Mouse (Mus musculus): ENCODE results near the gene Kcmf1. TPM values are rescaled to one million over a fixed set of nuclear protein-coding genes. Genes with fewer than 3 reads are reported as not detected.

Gene Kcmf1
- polyA plus RNA-seq, 1 experiment, result 254 TPM

DNA sequence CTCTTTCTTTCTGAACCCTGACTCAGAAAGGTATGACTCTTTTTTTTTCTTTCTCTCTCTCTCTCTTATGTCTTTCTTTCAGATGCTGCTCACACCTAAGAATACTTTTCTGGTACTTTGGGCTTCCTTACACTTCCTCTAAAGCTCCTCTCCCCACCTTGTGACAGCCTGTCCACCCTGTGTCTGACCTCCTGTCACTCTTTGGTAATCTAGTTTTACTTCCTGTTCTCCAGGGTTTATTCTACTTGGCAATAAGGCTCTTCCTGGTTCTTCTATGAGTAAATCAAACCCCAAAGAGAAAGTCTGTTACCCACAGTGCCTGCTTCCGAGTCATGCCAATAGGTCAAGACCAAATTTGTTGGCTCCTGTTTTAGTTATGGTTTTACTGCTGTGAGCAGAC lies 33.2 kb upstream of the Kcmf1 start:
- WGBS, result 63% methylated on average over 1 of the region's 1 CpGs
- H3K27ac ChIP-seq (ENCODE audit: insufficient read depth, low read depth, low read length), result peak overlapping the region; percentile 47; the same call in 1 of the 2 replicates
- H3K36me3 ChIP-seq (ENCODE audit: control insufficient read depth, insufficient read depth, low read length), result no peaks in the 10 kb centered on the region
- no peak overlapping the region for H3K4me3 ChIP-seq (ENCODE audit: low read depth, low read length)
- peaks cover 21% of the 10 kb centered on the region; the same call in 1 of the 2 replicates for H3K4me1 ChIP-seq (ENCODE audit: control insufficient read depth, insufficient read depth, insufficient read length, low read length)
- TF ChIP-seq POLR2A (IDR thresholded peaks at IDR 0.05; ENCODE audit: low read depth, low read length) (no peak), CTCF (IDR thresholded peaks at IDR 0.05; ENCODE audit: extremely low read depth, insufficient read length, insufficient replicate concordance, low read depth, low read length) (no peak)
- H3K27me3 ChIP-seq (ENCODE audit: control insufficient read depth, insufficient read depth, low read length), result no peaks in the 10 kb centered on the region

DNA sequence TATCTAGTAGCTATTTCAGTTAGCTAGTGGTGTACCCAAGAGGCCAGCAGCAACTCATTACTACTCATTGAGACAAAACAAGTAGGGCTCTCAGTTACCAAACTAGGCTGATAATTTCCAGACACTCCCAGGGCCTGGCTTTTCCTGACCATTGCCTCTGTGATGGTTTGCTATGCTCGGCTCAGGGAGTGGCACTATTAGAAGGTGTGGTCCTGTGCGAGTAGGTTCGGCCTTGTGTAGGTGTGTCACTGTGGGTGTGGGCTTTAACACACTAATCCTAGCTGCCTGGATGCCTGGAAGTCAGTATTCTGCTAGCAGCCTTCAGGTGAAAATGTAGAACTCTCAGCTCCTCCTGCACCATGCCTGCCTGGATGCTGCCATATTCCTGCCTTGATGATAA lies 31.8 kb upstream of the Kcmf1 start:
- TF ChIP-seq POLR2A (IDR thresholded peaks at IDR 0.05; ENCODE audit: low read depth, low read length), result no peak
- no peak for TF ChIP-seq CTCF (IDR thresholded peaks at IDR 0.05; ENCODE audit: extremely low read depth, insufficient read length, insufficient replicate concordance, low read depth, low read length)
- H3K27me3 ChIP-seq (ENCODE audit: control insufficient read depth, insufficient read depth, low read length), result no peaks in the 10 kb centered on the region
- 33% methylated on average over 3 of the region's 3 CpGs for WGBS
- peaks cover 22% of the 10 kb centered on the region; the same call in 1 of the 2 replicates for H3K4me1 ChIP-seq (ENCODE audit: control insufficient read depth, insufficient read depth, insufficient read length, low read length)
- H3K4me3 ChIP-seq (ENCODE audit: low read depth, low read length), result no peak overlapping the region
- H3K36me3 ChIP-seq (ENCODE audit: control insufficient read depth, insufficient read depth, low read length), result no peaks in the 10 kb centered on the region
- no peak overlapping the region for H3K27ac ChIP-seq (ENCODE audit: insufficient read depth, low read depth, low read length)

DNA sequence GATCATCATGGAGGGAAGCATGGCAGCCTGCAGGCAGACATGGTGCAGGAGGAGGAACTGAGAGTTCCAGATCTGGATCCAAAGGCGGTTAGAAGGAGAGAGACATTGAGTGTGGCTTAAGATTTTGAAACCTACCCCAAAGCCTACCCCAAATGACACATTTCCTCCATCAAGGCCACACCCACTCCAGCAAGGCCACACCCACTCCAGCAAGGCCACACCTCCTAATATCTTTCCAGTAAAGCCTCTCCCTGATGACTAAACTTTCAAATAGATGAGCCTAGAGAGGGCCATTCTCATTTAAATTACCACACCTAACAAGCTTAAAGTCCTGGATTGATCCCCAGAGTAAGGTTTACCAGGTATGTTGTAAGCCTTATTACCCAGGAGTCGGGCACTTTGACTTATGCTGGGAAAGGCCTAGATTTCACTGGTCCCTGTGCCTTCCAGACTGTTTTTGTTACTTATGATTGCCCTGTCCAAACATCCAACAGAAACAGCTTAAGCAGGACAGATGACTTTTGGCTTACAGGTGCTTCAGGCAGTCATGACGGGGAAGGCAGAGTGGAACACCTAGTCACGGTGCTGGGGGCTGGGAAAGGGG lies 30.1 kb upstream of the Kcmf1 start:
- Histone ChIP-seq H3K27ac (ENCODE audit: insufficient read depth, low read depth, low read length) (peak overlapping the region; percentile 25; the same call in 1 of the 2 replicates), H3K27me3 (ENCODE audit: control insufficient read depth, insufficient read depth, low read length) (no peaks in the 10 kb centered on the region), H3K4me1 (ENCODE audit: control insufficient read depth, insufficient read depth, insufficient read length, low read length) (peaks cover 23% of the 10 kb centered on the region; the same call in 1 of the 2 replicates), H3K36me3 (ENCODE audit: control insufficient read depth, insufficient read depth, low read length) (no peaks in the 10 kb centered on the region), H3K4me3 (ENCODE audit: low read depth, low read length) (no peak overlapping the region)
- 51% methylated on average over 4 of the region's 4 CpGs for WGBS
- no peak for TF ChIP-seq POLR2A (IDR thresholded peaks at IDR 0.05; ENCODE audit: low read depth, low read length)
- TF ChIP-seq CTCF (IDR thresholded peaks at IDR 0.05; ENCODE audit: extremely low read depth, insufficient read length, insufficient replicate concordance, low read depth, low read length), result no peak

DNA sequence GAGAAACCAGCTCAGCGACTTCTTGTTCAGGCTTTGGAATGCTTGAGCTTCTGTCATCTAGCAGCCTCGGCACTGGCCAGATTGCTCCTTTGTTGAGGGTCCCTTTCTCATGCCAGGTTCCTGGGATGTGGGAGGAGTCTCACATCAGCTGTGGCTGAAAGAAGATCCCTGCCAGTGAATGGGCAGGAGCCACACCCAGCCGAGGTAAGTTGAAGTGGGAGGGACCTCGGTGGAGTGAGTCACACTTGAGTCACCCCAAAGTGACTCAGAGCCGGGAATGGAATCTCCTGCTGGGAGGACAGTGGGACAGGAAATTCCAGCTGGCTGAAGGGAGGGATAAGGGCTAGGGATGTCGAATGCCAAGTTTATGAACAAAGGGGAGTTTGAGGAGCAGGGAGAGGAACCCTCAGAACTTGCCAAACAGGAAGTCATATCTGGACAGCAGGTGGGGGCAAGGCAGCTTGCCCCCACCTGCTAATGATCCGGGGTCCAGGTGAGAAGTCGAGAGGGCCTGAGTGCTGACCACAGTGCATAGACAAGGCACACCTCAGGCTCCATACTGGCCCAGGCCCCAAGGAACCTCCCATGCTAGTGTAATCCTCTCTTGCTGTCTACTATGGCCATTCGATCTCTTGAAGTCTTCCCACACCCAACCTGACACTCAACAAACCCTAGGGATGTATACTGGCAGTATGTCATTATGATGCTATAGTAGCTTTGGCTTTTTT lies 27.1 kb upstream of the Kcmf1 start:
- H3K27ac ChIP-seq (ENCODE audit: insufficient read depth, low read depth, low read length), result peak overlapping the region; percentile 38; the same call in 1 of the 2 replicates
- H3K36me3 ChIP-seq (ENCODE audit: control insufficient read depth, insufficient read depth, low read length), result no peaks in the 10 kb centered on the region
- peaks cover 17% of the 10 kb centered on the region; the same call in 1 of the 2 replicates for H3K4me1 ChIP-seq (ENCODE audit: control insufficient read depth, insufficient read depth, insufficient read length, low read length)
- H3K27me3 ChIP-seq (ENCODE audit: control insufficient read depth, insufficient read depth, low read length), result no peaks in the 10 kb centered on the region
- WGBS, result 18% methylated on average over 9 of the region's 9 CpGs
- no peak overlapping the region for H3K4me3 ChIP-seq (ENCODE audit: low read depth, low read length)
- TF ChIP-seq CTCF (IDR thresholded peaks at IDR 0.05; ENCODE audit: extremely low read depth, insufficient read length, insufficient replicate concordance, low read depth, low read length), result no peak
- no peak for TF ChIP-seq POLR2A (IDR thresholded peaks at IDR 0.05; ENCODE audit: low read depth, low read length)

DNA sequence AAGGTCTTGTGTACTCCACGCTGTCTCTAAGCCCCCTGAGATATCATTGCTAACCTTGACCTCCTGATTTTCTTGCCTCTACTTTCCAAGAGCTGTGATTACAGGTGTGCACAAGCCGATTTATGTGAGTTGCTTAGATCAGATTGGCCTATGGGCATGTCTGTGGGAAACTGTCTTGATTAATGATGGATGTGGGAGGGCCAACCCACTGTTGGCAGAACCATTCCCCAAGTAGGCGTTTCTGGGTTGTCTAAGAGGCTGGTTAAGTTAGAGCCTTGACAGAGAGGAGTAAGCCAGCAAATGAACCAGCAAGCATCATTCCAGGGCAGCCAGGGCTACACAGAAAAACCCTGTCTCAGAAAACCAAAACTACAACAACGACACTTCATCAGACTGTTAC lies 26.3 kb upstream of the Kcmf1 start:
- H3K36me3 ChIP-seq (ENCODE audit: control insufficient read depth, insufficient read depth, low read length), result no peaks in the 10 kb centered on the region
- H3K4me1 ChIP-seq (ENCODE audit: control insufficient read depth, insufficient read depth, insufficient read length, low read length), result peaks cover 17% of the 10 kb centered on the region; the same call in 1 of the 2 replicates
- no peak for TF ChIP-seq POLR2A (IDR thresholded peaks at IDR 0.05; ENCODE audit: low read depth, low read length)
- no peak for TF ChIP-seq CTCF (IDR thresholded peaks at IDR 0.05; ENCODE audit: extremely low read depth, insufficient read length, insufficient replicate concordance, low read depth, low read length)
- no peak overlapping the region for H3K4me3 ChIP-seq (ENCODE audit: low read depth, low read length)
- H3K27me3 ChIP-seq (ENCODE audit: control insufficient read depth, insufficient read depth, low read length), result no peaks in the 10 kb centered on the region
- WGBS, result 79% methylated on average over 4 of the region's 4 CpGs
- H3K27ac ChIP-seq (ENCODE audit: insufficient read depth, low read depth, low read length), result no peak overlapping the region

DNA sequence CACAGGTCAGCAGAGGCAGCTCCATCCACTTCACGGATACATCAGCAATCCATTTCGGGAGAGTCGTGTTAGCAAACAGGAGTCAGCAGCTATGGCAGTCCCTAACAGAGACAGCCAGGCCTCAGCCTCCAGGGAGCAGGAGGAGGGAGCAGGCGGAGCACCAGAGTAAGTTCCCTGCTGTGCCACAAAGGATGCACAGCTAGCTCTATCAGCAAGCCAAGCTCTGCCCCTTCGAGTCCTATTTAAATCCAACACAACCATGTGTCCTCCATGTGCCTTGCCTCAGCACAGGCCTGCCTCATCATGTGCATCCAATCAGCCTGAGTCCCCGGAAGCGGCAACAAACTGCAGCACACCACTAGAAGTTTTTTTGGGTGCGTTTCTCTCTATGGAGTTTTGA lies 23.6 kb upstream of the Kcmf1 start:
- TF ChIP-seq POLR2A (IDR thresholded peaks at IDR 0.05; ENCODE audit: low read depth, low read length) (no peak), CTCF (IDR thresholded peaks at IDR 0.05; ENCODE audit: extremely low read depth, insufficient read length, insufficient replicate concordance, low read depth, low read length) (no peak)
- H3K4me3 ChIP-seq (ENCODE audit: low read depth, low read length), result no peak overlapping the region

DNA sequence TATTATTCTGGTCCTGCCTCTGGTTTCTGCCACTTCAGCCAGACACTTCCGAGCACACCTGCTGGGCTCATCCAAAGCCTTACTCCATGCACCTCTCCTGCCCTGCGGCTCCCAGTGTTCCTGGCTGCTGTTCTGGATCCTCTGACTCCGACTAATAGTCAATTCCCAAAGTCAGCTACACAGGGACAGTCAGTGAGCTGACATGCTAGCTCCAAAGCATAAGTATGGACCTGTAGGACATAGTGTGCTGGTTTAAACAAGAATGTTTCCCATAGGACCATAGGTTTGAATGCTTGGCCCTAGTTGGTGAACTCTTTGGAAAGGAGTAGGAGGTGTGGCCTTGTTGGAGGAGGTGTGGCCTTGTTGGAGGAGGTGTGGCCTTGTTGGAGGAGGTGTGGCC lies 21.3 kb upstream of the Kcmf1 start:
- H3K27ac ChIP-seq (ENCODE audit: insufficient read depth, low read depth, low read length), result no peak overlapping the region
- H3K27me3 ChIP-seq (ENCODE audit: control insufficient read depth, insufficient read depth, low read length), result no peaks in the 10 kb centered on the region
- H3K36me3 ChIP-seq (ENCODE audit: control insufficient read depth, insufficient read depth, low read length), result no peaks in the 10 kb centered on the region
- TF ChIP-seq CTCF (IDR thresholded peaks at IDR 0.05; ENCODE audit: extremely low read depth, insufficient read length, insufficient replicate concordance, low read depth, low read length) (no peak), POLR2A (IDR thresholded peaks at IDR 0.05; ENCODE audit: low read depth, low read length) (no peak)
- WGBS, result 96% methylated on average over 3 of the region's 3 CpGs
- no peak overlapping the region for H3K4me3 ChIP-seq (ENCODE audit: low read depth, low read length)
- no peaks in the 10 kb centered on the region for H3K4me1 ChIP-seq (ENCODE audit: control insufficient read depth, insufficient read depth, insufficient read length, low read length)

More for the DNA sequence above, 23.6 kb upstream of the Kcmf1 start:
- 89% methylated on average over 8 of the region's 8 CpGs for WGBS
- Histone ChIP-seq H3K27me3 (ENCODE audit: control insufficient read depth, insufficient read depth, low read length) (no peaks in the 10 kb centered on the region), H3K4me1 (ENCODE audit: control insufficient read depth, insufficient read depth, insufficient read length, low read length) (peaks cover 6% of the 10 kb centered on the region; the same call in 1 of the 2 replicates), H3K36me3 (ENCODE audit: control insufficient read depth, insufficient read depth, low read length) (no peaks in the 10 kb centered on the region), H3K27ac (ENCODE audit: insufficient read depth, low read depth, low read length) (no peak overlapping the region)
